Mouse (Mus musculus): Measurements from ENCODE around the gene Zfp992. TPM values are rescaled to one million over a fixed set of nuclear protein-coding genes. Genes with fewer than 3 reads are reported as not detected.
"Not testable (repeated sequence)": the region's sequence is repeated elsewhere in the genome, so short reads cannot be mapped to it uniquely, and the experiment has no call there.

The Zfp992 gene
- polyA plus RNA-seq, 1 experiment from 2014 or later, result 2.5 TPM

- H3K27me3 ChIP-seq (ENCODE audit: insufficient read depth, poor library complexity, severe bottlenecking), result not testable (repeated sequence)
- peaks cover 85% of the 10 kb centered on the region for H3K9me3 ChIP-seq
Measured at GRCm38 (mm10) chr4:146482546-146482945, 33.7 kb downstream of the Zfp992 start.

GRCm38 (mm10) chr4:146483571-146484280 is 34.9 kb downstream of the Zfp992 start:
- not testable (repeated sequence) for H3K36me3 ChIP-seq; H3K27ac ChIP-seq; DNase-seq (ENCODE audit: low spot score); H3K27me3 ChIP-seq (ENCODE audit: insufficient read depth, poor library complexity, severe bottlenecking); H3K4me1 ChIP-seq (replicated peaks); H3K4me3 ChIP-seq
- 74% methylated on average over 13 of the region's 13 CpGs for WGBS
- peaks cover 86% of the 10 kb centered on the region for H3K9me3 ChIP-seq

More at GRCm38 (mm10) chr4:146482546-146482945, 33.7 kb downstream of the Zfp992 start:
- WGBS, result 89% methylated on average over 10 of the region's 10 CpGs
- H3K4me3 ChIP-seq; H3K36me3 ChIP-seq; H3K4me1 ChIP-seq (replicated peaks); DNase-seq (ENCODE audit: low spot score); H3K27ac ChIP-seq: not testable (repeated sequence)

GRCm38 (mm10) chr4:146484676-146485075 is 35.9 kb downstream of the Zfp992 start:
- not testable (repeated sequence) for H3K27me3 ChIP-seq (ENCODE audit: insufficient read depth, poor library complexity, severe bottlenecking); DNase-seq (ENCODE audit: low spot score); H3K36me3 ChIP-seq; H3K27ac ChIP-seq; H3K4me3 ChIP-seq; H3K4me1 ChIP-seq (replicated peaks)
- peaks cover 87% of the 10 kb centered on the region for H3K9me3 ChIP-seq

- not testable (repeated sequence) for DNase-seq (ENCODE audit: low spot score); H3K36me3 ChIP-seq; H3K27me3 ChIP-seq (ENCODE audit: insufficient read depth, poor library complexity, severe bottlenecking); H3K27ac ChIP-seq; H3K4me1 ChIP-seq (replicated peaks); H3K4me3 ChIP-seq
- WGBS, result 75% methylated on average over 6 of the region's 6 CpGs
- H3K9me3 ChIP-seq, result peaks cover 89% of the 10 kb centered on the region
Measured at GRCm38 (mm10) chr4:146485183-146485939, 36.5 kb downstream of the Zfp992 start.

GRCm38 (mm10) chr4:146486753-146487152 is 37.9 kb downstream of the Zfp992 start:
- not testable (repeated sequence) for H3K27me3 ChIP-seq (ENCODE audit: insufficient read depth, poor library complexity, severe bottlenecking); DNase-seq (ENCODE audit: low spot score); H3K36me3 ChIP-seq; H3K27ac ChIP-seq; H3K4me1 ChIP-seq (replicated peaks); H3K4me3 ChIP-seq
- WGBS, result 85% methylated on average over 1 of the region's 1 CpGs
- peaks cover 81% of the 10 kb centered on the region for H3K9me3 ChIP-seq

GRCm38 (mm10) chr4:146489196-146489595 is 40.4 kb downstream of the Zfp992 start:
- DNase-seq (ENCODE audit: low spot score); H3K4me1 ChIP-seq (replicated peaks); H3K36me3 ChIP-seq; H3K27me3 ChIP-seq (ENCODE audit: insufficient read depth, poor library complexity, severe bottlenecking); H3K27ac ChIP-seq; H3K4me3 ChIP-seq: not testable (repeated sequence)
- peaks cover 82% of the 10 kb centered on the region for H3K9me3 ChIP-seq
- 77% methylated on average over 4 of the region's 4 CpGs for WGBS

- H3K27me3 ChIP-seq (ENCODE audit: insufficient read depth, poor library complexity, severe bottlenecking); H3K4me3 ChIP-seq; H3K27ac ChIP-seq; H3K4me1 ChIP-seq (replicated peaks); DNase-seq (ENCODE audit: low spot score); H3K36me3 ChIP-seq: not testable (repeated sequence)
- WGBS, result 79% methylated on average over 1 of the region's 1 CpGs
- H3K9me3 ChIP-seq, result peaks cover 78% of the 10 kb centered on the region
Measured at GRCm38 (mm10) chr4:146491993-146492392, 43.2 kb downstream of the Zfp992 start.

GRCm38 (mm10) chr4:146492439-146492838 is 43.6 kb downstream of the Zfp992 start:
- H3K9me3 ChIP-seq, result peaks cover 79% of the 10 kb centered on the region

GRCm38 (mm10) chr4:146492851-146493250 is 44.0 kb downstream of the Zfp992 start:
- H3K4me3 ChIP-seq, result no peak overlapping the region
- peaks cover 81% of the 10 kb centered on the region for H3K9me3 ChIP-seq
- 52% methylated on average over 1 of the region's 1 CpGs for WGBS

More at GRCm38 (mm10) chr4:146492439-146492838, 43.6 kb downstream of the Zfp992 start:
- H3K4me1 ChIP-seq (replicated peaks), result no peaks in the 10 kb centered on the region
- no peaks in the 10 kb centered on the region for H3K36me3 ChIP-seq
- no peak overlapping the region for H3K4me3 ChIP-seq
- no peaks in the 10 kb centered on the region for H3K27me3 ChIP-seq (ENCODE audit: insufficient read depth, poor library complexity, severe bottlenecking)
- DNase-seq (ENCODE audit: low spot score), result no peak
- no peak overlapping the region for H3K27ac ChIP-seq

GRCm38 (mm10) chr4:146493319-146493907 is 44.6 kb downstream of the Zfp992 start:
- peaks cover 81% of the 10 kb centered on the region for H3K9me3 ChIP-seq

More at GRCm38 (mm10) chr4:146492851-146493250, 44.0 kb downstream of the Zfp992 start:
- H3K4me1 ChIP-seq (replicated peaks), result no peaks in the 10 kb centered on the region
- DNase-seq (ENCODE audit: low spot score), result no peak
- H3K27ac ChIP-seq, result no peak overlapping the region
- no peaks in the 10 kb centered on the region for H3K27me3 ChIP-seq (ENCODE audit: insufficient read depth, poor library complexity, severe bottlenecking)
- H3K36me3 ChIP-seq, result no peaks in the 10 kb centered on the region

GRCm38 (mm10) chr4:146494980-146495379 is 46.2 kb downstream of the Zfp992 start:
- Histone ChIP-seq H3K9me3 (peaks cover 79% of the 10 kb centered on the region), H3K27ac (no peak overlapping the region), H3K27me3 (ENCODE audit: insufficient read depth, poor library complexity, severe bottlenecking) (no peaks in the 10 kb centered on the region), H3K4me3 (no peak overlapping the region), H3K4me1 (replicated peaks) (no peaks in the 10 kb centered on the region), H3K36me3 (no peaks in the 10 kb centered on the region)
- DNase-seq (ENCODE audit: low spot score), result no peak
- 70% methylated on average over 4 of the region's 4 CpGs for WGBS

More at GRCm38 (mm10) chr4:146493319-146493907, 44.6 kb downstream of the Zfp992 start:
- H3K4me3 ChIP-seq; H3K36me3 ChIP-seq; H3K27ac ChIP-seq; H3K4me1 ChIP-seq (replicated peaks); H3K27me3 ChIP-seq (ENCODE audit: insufficient read depth, poor library complexity, severe bottlenecking); DNase-seq (ENCODE audit: low spot score): not testable (repeated sequence)
- WGBS, result 87% methylated on average over 6 of the region's 6 CpGs

- H3K27ac ChIP-seq; DNase-seq (ENCODE audit: low spot score); H3K36me3 ChIP-seq; H3K4me1 ChIP-seq (replicated peaks); H3K27me3 ChIP-seq (ENCODE audit: insufficient read depth, poor library complexity, severe bottlenecking); H3K4me3 ChIP-seq: not testable (repeated sequence)
- H3K9me3 ChIP-seq, result peaks cover 85% of the 10 kb centered on the region
- 84% methylated on average over 9 of the region's 9 CpGs for WGBS
Measured at GRCm38 (mm10) chr4:146497695-146498275, 49.0 kb downstream of the Zfp992 start.

GRCm38 (mm10) chr4:146501727-146502126 is 52.9 kb downstream of the Zfp992 start, which contains the start of gene Zfp981:
Gene Zfp981 (plus strand): TSS chr4:146502027.
- DNase-seq (ENCODE audit: low spot score); H3K4me1 ChIP-seq (replicated peaks); H3K27ac ChIP-seq; H3K27me3 ChIP-seq (ENCODE audit: insufficient read depth, poor library complexity, severe bottlenecking); H3K36me3 ChIP-seq; H3K4me3 ChIP-seq: not testable (repeated sequence)
- H3K9me3 ChIP-seq, result peaks cover 54% of the 10 kb centered on the region
- WGBS, result 89% methylated on average over 4 of the region's 4 CpGs

All from hindbrain, embryonic 10.5 days (tissue).